Mouse (Mus musculus): ENCODE measurements around the gene Hecw2. TPM values are rescaled to one million over a fixed set of nuclear protein-coding genes. Genes with fewer than 3 reads are reported as not detected.

Gene Hecw2
- polyA plus RNA-seq, 1 experiment = 5.2 TPM

DNA sequence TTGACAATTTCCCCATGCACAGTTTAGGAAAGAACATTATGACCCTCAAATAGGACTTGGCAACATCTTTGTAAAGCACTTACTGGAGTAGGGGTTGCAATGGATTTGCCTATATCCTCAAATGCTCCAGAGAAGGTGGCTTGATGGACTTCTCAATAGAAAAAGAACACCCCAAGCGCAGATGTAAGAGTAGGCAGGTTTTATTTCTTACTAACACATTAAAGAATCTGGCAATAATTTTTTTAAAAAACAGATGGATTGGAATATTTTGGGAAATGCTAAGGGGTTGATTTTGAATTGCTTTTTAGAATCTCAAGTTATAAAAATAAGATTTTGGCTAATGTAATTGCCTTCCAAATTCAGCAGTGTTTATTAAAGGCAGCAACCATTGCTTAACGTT, 133.9 kb downstream of the Hecw2 start:
- Histone ChIP-seq H3K4me1 (ENCODE audit: control insufficient read depth, insufficient read depth, low read length) (no peaks in the 10 kb centered on the region), H3K4me3 (ENCODE audit: insufficient read depth, low read length) (no peak overlapping the region), H3K27ac (ENCODE audit: insufficient read depth, low read length) (no peak overlapping the region)
- TF ChIP-seq CTCF (IDR thresholded peaks at IDR 0.05; ENCODE audit: borderline replicate concordance, insufficient read depth, low read length) (no peak), POLR2A (IDR thresholded peaks at IDR 0.05; ENCODE audit: low read depth, low read length) (no peak)

DNA sequence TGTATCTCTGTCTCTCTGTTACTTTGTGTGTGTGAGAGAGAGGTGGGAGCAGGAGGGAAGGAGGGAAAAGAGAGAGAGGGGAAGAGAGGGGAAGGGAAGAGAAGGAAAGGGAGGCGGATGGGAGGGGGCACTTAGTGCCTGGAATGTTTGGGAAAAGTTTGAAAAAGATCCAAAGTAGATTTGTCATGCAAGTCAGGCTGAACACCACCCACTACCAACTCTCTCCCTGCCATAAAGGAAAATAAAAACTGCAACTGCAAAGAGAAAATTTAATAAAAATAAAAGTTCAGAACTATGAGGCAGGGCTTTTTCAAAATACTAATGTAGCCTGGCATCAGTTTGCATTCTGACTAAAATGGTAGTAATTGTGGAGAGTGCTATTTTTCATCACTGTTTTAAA, 135.2 kb downstream of the Hecw2 start:
- H3K4me3 ChIP-seq (ENCODE audit: insufficient read depth, low read length) = no peak overlapping the region
- TF ChIP-seq CTCF (IDR thresholded peaks at IDR 0.05; ENCODE audit: borderline replicate concordance, insufficient read depth, low read length) = no peak
- no peak for TF ChIP-seq POLR2A (IDR thresholded peaks at IDR 0.05; ENCODE audit: low read depth, low read length)
- H3K4me1 ChIP-seq (ENCODE audit: control insufficient read depth, insufficient read depth, low read length) = no peaks in the 10 kb centered on the region
- no peak overlapping the region for H3K27ac ChIP-seq (ENCODE audit: insufficient read depth, low read length)

DNA sequence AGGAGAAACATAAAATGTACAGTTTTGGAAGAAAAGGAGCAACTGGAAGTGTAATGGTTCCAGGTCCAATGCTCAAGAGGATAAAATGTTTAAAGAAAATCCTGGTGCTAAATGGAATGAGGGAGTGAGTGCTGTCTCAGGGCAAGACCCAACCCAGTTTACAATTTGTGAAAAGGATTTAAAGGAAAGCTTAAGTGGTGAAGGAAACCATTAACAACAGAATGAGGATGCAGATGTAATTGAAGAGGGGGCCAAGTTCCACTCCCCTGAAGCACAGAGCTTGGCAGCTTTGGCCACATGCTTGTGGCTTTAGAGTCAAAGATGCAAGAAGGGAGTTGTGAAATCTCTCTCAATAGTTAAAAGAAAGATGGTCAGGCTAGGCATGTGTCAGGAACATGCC, 142.2 kb downstream of the Hecw2 start:
- TF ChIP-seq CTCF (IDR thresholded peaks at IDR 0.05; ENCODE audit: borderline replicate concordance, insufficient read depth, low read length) = no peak
- no peak for TF ChIP-seq POLR2A (IDR thresholded peaks at IDR 0.05; ENCODE audit: low read depth, low read length)
- Histone ChIP-seq H3K4me1 (ENCODE audit: control insufficient read depth, insufficient read depth, low read length) (no peaks in the 10 kb centered on the region), H3K4me3 (ENCODE audit: insufficient read depth, low read length) (no peak overlapping the region), H3K27ac (ENCODE audit: insufficient read depth, low read length) (no peak overlapping the region)

DNA sequence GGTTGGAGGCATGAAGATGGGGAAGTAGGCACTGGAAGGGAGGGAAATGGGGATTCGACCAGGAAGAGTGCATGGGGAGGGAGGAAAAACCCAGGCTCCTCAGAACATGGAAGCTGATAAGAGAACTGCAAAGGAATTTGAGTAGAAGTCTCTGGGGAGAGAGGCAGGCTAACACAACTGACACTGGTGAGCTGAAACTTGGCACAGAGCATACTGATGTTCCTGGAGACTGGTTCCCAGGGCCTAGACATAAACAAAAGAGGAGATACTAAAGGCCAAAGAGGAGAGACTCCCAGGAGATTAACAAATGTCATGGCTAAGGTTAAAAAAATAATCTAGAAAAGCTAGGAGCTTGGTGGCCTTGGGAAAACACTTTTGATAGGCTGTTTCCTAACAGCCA, 148.0 kb downstream of the Hecw2 start:
- Histone ChIP-seq H3K27ac (ENCODE audit: insufficient read depth, low read length) (no peak overlapping the region), H3K4me3 (ENCODE audit: insufficient read depth, low read length) (no peak overlapping the region)
- TF ChIP-seq CTCF (IDR thresholded peaks at IDR 0.05; ENCODE audit: borderline replicate concordance, insufficient read depth, low read length) (no peak), POLR2A (IDR thresholded peaks at IDR 0.05; ENCODE audit: low read depth, low read length) (no peak)

DNA sequence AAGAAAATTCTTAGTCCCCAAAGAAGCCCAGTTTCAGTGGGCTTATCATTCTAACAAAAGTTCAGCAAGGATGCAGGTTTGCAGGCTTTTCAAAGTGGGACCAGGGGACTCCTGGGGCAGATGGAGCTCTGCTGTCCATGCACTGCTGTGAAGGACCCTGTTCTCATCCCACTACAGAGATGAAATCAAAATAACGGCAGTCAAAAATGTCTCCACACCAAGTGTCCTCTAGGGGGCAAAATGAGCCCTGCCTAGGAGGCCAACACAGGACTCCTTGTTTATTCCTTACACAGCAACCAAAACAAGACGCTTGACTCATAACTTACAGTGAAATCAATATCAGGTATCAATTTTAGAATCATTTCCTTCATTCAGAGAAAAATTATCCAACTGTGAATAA, 155.9 kb downstream of the Hecw2 start:
- TF ChIP-seq CTCF (IDR thresholded peaks at IDR 0.05; ENCODE audit: borderline replicate concordance, insufficient read depth, low read length) = no peak
- TF ChIP-seq POLR2A (IDR thresholded peaks at IDR 0.05; ENCODE audit: low read depth, low read length) = no peak
- Histone ChIP-seq H3K4me1 (ENCODE audit: control insufficient read depth, insufficient read depth, low read length) (no peaks in the 10 kb centered on the region), H3K4me3 (ENCODE audit: insufficient read depth, low read length) (no peak overlapping the region), H3K27ac (ENCODE audit: insufficient read depth, low read length) (no peak overlapping the region)

More for the DNA sequence above, 148.0 kb downstream of the Hecw2 start:
- H3K4me1 ChIP-seq (ENCODE audit: control insufficient read depth, insufficient read depth, low read length) = no peaks in the 10 kb centered on the region

DNA sequence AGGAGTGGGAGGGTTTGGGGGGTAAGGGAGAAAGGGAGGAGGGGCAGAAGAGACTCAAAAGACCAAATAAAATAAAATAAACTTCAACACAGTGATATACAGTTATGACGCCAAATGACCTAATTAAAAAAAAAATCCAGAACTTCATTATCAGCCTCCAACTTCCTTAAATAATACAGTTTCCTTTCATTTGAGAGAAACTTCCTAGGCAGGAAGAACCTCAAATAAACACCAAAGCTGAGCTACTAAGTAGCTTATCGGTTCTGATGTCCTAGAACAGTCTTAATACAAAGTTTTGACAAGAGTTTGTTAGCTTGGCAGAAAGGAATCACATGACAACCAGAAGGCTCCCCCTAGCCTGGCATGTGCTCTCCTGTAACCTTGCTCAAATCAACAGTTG, 177.3 kb downstream of the Hecw2 start:
- no peak for TF ChIP-seq POLR2A (IDR thresholded peaks at IDR 0.05; ENCODE audit: low read depth, low read length)
- no peak for TF ChIP-seq CTCF (IDR thresholded peaks at IDR 0.05; ENCODE audit: borderline replicate concordance, insufficient read depth, low read length)
- Histone ChIP-seq H3K4me1 (ENCODE audit: control insufficient read depth, insufficient read depth, low read length) (no peaks in the 10 kb centered on the region), H3K27ac (ENCODE audit: insufficient read depth, low read length) (no peak overlapping the region), H3K4me3 (ENCODE audit: insufficient read depth, low read length) (no peak overlapping the region)

DNA sequence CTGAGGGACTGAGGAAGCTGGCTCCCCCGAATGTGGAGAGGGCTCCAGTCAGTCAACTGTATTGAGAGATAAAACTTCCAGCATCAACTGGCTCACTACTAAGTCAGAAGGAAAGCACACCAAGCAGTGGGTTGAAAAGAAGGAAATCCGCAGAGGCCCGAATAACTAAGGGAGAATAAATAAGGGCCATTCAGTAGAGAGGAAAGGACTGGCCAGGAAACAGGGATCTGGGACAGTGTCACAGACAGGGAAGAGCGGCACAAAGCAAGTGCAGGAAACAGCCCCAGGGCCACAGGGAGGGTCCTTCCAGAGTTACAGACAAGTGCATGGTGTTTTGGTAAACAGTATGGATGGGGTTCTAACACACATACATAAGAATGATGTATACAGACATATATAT, 179.2 kb downstream of the Hecw2 start:
- TF ChIP-seq CTCF (IDR thresholded peaks at IDR 0.05; ENCODE audit: borderline replicate concordance, insufficient read depth, low read length) = no peak
- TF ChIP-seq POLR2A (IDR thresholded peaks at IDR 0.05; ENCODE audit: low read depth, low read length) = no peak
- no peak overlapping the region for H3K4me3 ChIP-seq (ENCODE audit: insufficient read depth, low read length)

DNA sequence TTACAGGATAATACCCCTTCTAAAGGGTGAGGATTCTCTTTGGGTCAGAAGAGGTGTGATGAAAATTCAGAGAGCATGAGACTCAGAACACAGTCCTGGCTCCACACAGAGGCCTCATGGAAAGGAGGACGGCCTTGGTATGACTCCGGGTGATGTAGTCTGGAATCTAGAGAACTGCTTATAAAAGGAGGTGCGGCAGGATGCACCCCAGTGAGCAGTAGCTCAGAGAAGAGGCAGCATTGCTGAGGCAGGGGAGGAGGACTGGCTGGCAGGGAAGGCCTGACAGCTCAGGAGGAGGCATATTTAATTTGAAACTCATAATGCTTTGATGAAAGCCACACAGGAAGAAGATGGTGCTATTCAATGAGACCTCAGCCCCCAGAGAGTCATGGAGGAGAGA, 182.6 kb downstream of the Hecw2 start:
- Histone ChIP-seq H3K27ac (ENCODE audit: insufficient read depth, low read length) (no peak overlapping the region), H3K4me1 (ENCODE audit: control insufficient read depth, insufficient read depth, low read length) (no peaks in the 10 kb centered on the region), H3K4me3 (ENCODE audit: insufficient read depth, low read length) (no peak overlapping the region)
- TF ChIP-seq POLR2A (IDR thresholded peaks at IDR 0.05; ENCODE audit: low read depth, low read length) (no peak), CTCF (IDR thresholded peaks at IDR 0.05; ENCODE audit: borderline replicate concordance, insufficient read depth, low read length) (no peak)

More for the DNA sequence above, 179.2 kb downstream of the Hecw2 start:
- Histone ChIP-seq H3K27ac (ENCODE audit: insufficient read depth, low read length) (no peak overlapping the region), H3K4me1 (ENCODE audit: control insufficient read depth, insufficient read depth, low read length) (no peaks in the 10 kb centered on the region)

DNA sequence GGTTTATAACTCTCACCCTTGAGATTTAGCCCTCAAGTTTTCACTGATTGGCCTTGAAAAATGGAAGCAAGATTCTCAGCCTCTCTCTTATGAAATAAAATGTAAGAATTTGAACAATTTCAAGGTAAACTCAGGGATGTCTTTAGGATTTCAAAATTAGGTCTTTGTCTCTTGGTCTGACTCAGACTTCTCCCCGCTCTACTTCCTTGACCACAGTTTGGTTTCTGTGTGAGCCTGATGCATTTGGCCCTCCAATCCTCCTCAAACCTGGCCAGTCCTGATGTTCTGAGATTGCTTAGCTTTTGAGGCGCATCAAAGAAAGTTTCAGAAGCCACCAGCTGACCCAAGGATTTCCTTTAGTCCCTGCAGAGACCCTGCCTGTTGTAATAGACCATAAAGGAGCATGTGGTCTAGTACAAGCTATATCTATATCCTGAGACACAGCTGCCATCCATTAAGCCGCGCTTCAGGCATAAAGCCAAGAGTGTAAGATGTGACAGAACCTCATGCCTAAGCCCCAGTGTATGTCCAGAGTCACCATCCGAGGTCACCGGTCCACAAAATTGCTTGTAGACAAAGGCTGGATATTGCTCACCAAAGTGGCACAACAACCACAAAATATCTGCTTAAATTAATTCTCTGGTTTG, 185.4 kb downstream of the Hecw2 start:
- no peak overlapping the region for H3K4me3 ChIP-seq (ENCODE audit: insufficient read depth, low read length)
- H3K4me1 ChIP-seq (ENCODE audit: control insufficient read depth, insufficient read depth, low read length) = peaks cover 9% of the 10 kb centered on the region
- H3K27ac ChIP-seq (ENCODE audit: insufficient read depth, low read length) = no peak overlapping the region
- TF ChIP-seq POLR2A (IDR thresholded peaks at IDR 0.05; ENCODE audit: low read depth, low read length) (no peak), CTCF (IDR thresholded peaks at IDR 0.05; ENCODE audit: borderline replicate concordance, insufficient read depth, low read length) (no peak)

DNA sequence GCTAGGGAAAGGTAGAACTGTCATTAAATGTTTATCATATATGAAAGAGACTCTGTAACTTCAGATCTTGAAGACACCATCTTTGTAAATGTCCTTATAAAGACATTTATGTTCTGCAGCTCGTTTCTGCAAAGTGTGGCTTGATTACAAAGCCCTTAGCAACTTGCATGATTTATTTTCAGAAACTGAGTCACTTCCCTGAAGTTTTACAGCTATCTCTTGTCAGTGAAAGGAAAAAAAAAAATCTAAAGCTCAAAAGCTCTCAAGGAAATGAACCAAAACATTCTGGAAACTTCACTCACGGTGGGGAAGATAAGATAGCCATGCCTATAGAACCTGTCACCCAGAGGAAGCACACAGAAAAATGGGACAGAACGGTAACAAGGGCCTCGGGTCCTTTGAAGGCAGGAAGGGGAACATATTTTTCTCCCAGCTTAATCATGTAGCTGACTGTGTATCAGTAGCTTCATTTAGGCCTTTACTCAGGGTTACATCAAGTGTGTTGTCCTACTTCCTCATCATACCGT, 189.0 kb downstream of the Hecw2 start:
- Histone ChIP-seq H3K27ac (ENCODE audit: insufficient read depth, low read length) (peak overlapping the region; percentile 71; the same call in 1 of the 2 replicates), H3K4me1 (ENCODE audit: control insufficient read depth, insufficient read depth, low read length) (peaks cover 9% of the 10 kb centered on the region), H3K4me3 (ENCODE audit: insufficient read depth, low read length) (no peak overlapping the region)
- TF ChIP-seq CTCF (IDR thresholded peaks at IDR 0.05; ENCODE audit: borderline replicate concordance, insufficient read depth, low read length) (no peak), POLR2A (IDR thresholded peaks at IDR 0.05; ENCODE audit: low read depth, low read length) (no peak)
